Mouse (Mus musculus) C3H10T1/2 (cell line): Measurements from ENCODE around the gene Gucy2f. TPM values are rescaled to one million over a fixed set of nuclear protein-coding genes. Genes with fewer than 3 reads are reported as not detected.

Experiments
- polyA plus RNA-seq, 2 experiments: library from polyadenylated mRNA; unstranded; fragments of >200 nt; fragmentation: generic; extraction: Trizol; gene quantifications; one replicate each; pipeline ENCODE4 v1.2.1; 2012; ENCODE audit warnings: missing spikeins in 2 of 2

The Gucy2f gene
- not detected for polyA plus RNA-seq

GRCm38 (mm10) chrX:142196831-142197230, at the start of gene Gucy2f:
TSS of gene Gucy2f (minus strand) at chrX:142196931.

GRCm38 (mm10) chrX:142226542-142226941, 29.8 kb upstream of the Gucy2f start, which contains the start of gene Nxt2:
TSS of gene Nxt2 (plus strand) at chrX:142226770.

Other genes starting within 250 kb of the Gucy2f start
- 1 to 10 TPM in 1 of 2 experiments, under 1 TPM in 1; 0.26 to 2.6 TPM for gene Nxt2, start 29.8 kb upstream of the Gucy2f start, polyA plus RNA-seq
- not detected for gene Kcne1l, start 109.4 kb upstream of the Gucy2f start, polyA plus RNA-seq
- gene Acsl4, start 193.6 kb upstream of the Gucy2f start, polyA plus RNA-seq, result 1 to 10 TPM in 1 of 2 experiments, under 1 TPM in 1; 0.50 to 1.8 TPM